In the genomic region with DNA sequence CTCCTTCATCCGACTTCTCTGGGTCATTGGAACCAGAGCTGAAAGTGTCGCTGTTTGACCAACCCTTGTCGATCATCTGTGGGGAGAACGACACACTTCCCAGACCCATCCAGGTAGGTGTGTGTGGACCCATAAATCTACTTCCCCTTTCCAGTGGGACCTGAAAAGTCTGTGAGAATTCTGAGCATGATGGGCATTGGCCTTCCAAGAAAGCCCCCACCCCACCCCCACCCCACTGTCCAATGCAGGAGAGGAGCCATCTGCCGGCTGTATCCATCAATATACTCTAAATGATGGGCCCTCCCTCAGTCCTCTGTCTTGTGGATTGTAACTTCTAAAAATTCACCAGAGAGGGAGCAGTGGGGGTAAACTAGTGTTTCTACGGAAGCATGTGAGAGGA, we compare ENCODE assay signal across 21 mouse cellular contexts.
"Had no signal": no experiment of that assay in that cellular context is flagged by ENCODE, and none has a peak within 500 bp of the region (broad histone marks: within the 10 kb centered on the region; RNA-seq: fewer than 3 reads in every experiment).

No protein-coding gene starts in this region.

- H3K9me3 ChIP-seq: limb, embryonic 10.5 days; limb, embryonic 13.5 days; liver, embryonic 12.5 days; liver, embryonic 15.5 days; lung, embryonic 15.5 days had no signal

- H3K9ac ChIP-seq: limb, embryonic 13.5 days; liver, embryonic 12.5 days; liver, embryonic 15.5 days; lung, embryonic 15.5 days had no signal

- H3K4me3 ChIP-seq: layer of hippocampus, adult 2 months; limb, embryonic 10.5 days; limb, embryonic 13.5 days; liver, embryonic 12.5 days; liver, embryonic 15.5 days; lung, embryonic 15.5 days had no signal

- ATAC-seq: liver, embryonic 12.5 days had no signal

- DNase-seq: kidney, adult 11 months; kidney, adult 9 months; kidney, postnatal 14 days; layer of hippocampus, adult 9-11 months; liver; lung, adult 18-20 months; lung, postnatal 14 days; midbrain, embryonic 14.5 days; right cerebral cortex, adult 18-20 months; right cerebral cortex, postnatal 14 days; right cerebral cortex, postnatal 4 days; spleen, adult 18-20 months; thymus, adult 18-20 months had no signal

- H3K27me3 ChIP-seq: limb, embryonic 13.5 days; liver, embryonic 12.5 days; liver, embryonic 15.5 days; lung, embryonic 15.5 days had no signal

- H3K27ac ChIP-seq: layer of hippocampus, adult 2 months; limb, embryonic 10.5 days; limb, embryonic 13.5 days; liver, embryonic 12.5 days; liver, embryonic 15.5 days; lung, embryonic 15.5 days; macrophage; stomach, postnatal 0 days had no signal

- H3K4me1 ChIP-seq: liver, embryonic 15.5 days had no signal

- H3K4me2 ChIP-seq: limb, embryonic 13.5 days; liver, embryonic 12.5 days; liver, embryonic 15.5 days; lung, embryonic 15.5 days had no signal

- H3K36me3 ChIP-seq: limb, embryonic 10.5 days; limb, embryonic 13.5 days; liver, embryonic 12.5 days; liver, embryonic 15.5 days; lung, embryonic 15.5 days had no signal
